Mouse (Mus musculus) neural tube, embryonic 11.5 days (tissue): ENCODE results near the gene Spaar. TPM values are rescaled to one million over a fixed set of nuclear protein-coding genes. Genes with fewer than 3 reads are reported as not detected.
"Not testable (repeated sequence)": the region's sequence is repeated elsewhere in the genome, so short reads cannot be mapped to it uniquely, and the experiment has no call there.

Source experiments
- ATAC-seq: fragments of 200-750 bp; cut with Nextera tagmentation; 2 replicates; pipeline ENCODE4 v1.8.0; 2017; ENCODE audit warnings: moderate number of reproducible peaks, mild to moderate bottlenecking, moderate TSS enrichment, moderate library complexity; ENCODE audit not compliant: insufficient read depth, low FRiP score, low TSS enrichment
- DNase-seq: peaks from one replicate; pipeline ENCODE4 v3.0.0-alpha.2; 2015; ENCODE audit warnings: low spot score
- H3K27ac ChIP-seq: fragments of 300-500 bp; sonication (generic); 2 replicates; pipeline ENCODE4 v1.5.1; 2014; ENCODE audit warnings: low read depth, mild to moderate bottlenecking, low read length
- H3K27me3 ChIP-seq: fragments of 300-500 bp; sonication (generic); 2 replicates; pipeline ENCODE4 v1.6.1; 2014; ENCODE audit warnings: mild to moderate bottlenecking, low read length, mixed read lengths; ENCODE audit not compliant: control insufficient read depth, insufficient read depth
- H3K36me3 ChIP-seq: fragments of 300-500 bp; sonication (generic); 2 replicates; pipeline ENCODE4 v1.6.1; 2014; ENCODE audit warnings: mild to moderate bottlenecking, low read length, moderate library complexity, mixed read lengths; ENCODE audit not compliant: control insufficient read depth, insufficient read depth
- H3K4me1 ChIP-seq: fragments of 300-500 bp; sonication (generic); 2 replicates; pipeline ENCODE4 v1.6.1; 2014; ENCODE audit warnings: low read length, mixed read lengths; ENCODE audit not compliant: control insufficient read depth, insufficient read depth
- H3K4me2 ChIP-seq: fragments of 300-500 bp; sonication (generic); 2 replicates; pipeline ENCODE4 v1.6.1; 2014; ENCODE audit warnings: low read depth, mild to moderate bottlenecking, moderate library complexity
- H3K4me3 ChIP-seq: fragments of 300-500 bp; sonication (generic); 2 replicates; pipeline ENCODE4 v1.5.1; 2014; ENCODE audit warnings: low read depth, low read length
- H3K9ac ChIP-seq: fragments of 300-500 bp; sonication (generic); 2 replicates; pipeline ENCODE4 v1.6.1; 2014; ENCODE audit warnings: mild to moderate bottlenecking, low read length
- H3K9me3 ChIP-seq: fragments of 300-500 bp; sonication (generic); 2 replicates; pipeline ENCODE4 v1.6.1; 2016; ENCODE audit warnings: low read length; ENCODE audit not compliant: control insufficient read depth
- WGBS: fragments of 180-500 bp; shearing (Covaris S2); extraction: QIAGEN DNeasy Blood & Tissue Kit; methylation state at CpG from one replicate; pipeline ENCODE4 v1.1.7; 2014; 5-methylcytosine and 5-hydroxymethylcytosine counted together
- polyA plus RNA-seq: library from polyadenylated mRNA; unstranded; fragments of >200 nt; fragmentation: Nextera tagmentation; extraction: Ambion mirVana; gene quantifications from 2 replicates; pipeline ENCODE4 v1.2.1, GENCODE M21; 2014

Gene Spaar
- polyA plus RNA-seq, 1 experiment from 2014 or later: not detected

- no peak overlapping the region for H3K27ac ChIP-seq
- H3K4me1 ChIP-seq: no peaks in the 10 kb centered on the region
- no peaks in the 10 kb centered on the region for H3K27me3 ChIP-seq
- no peaks in the 10 kb centered on the region for H3K9me3 ChIP-seq
- DNase-seq (no peak), ATAC-seq (no peak)
- no peak overlapping the region for H3K4me2 ChIP-seq
- H3K9ac ChIP-seq: no peak overlapping the region
- no peak overlapping the region for H3K4me3 ChIP-seq
- no peaks in the 10 kb centered on the region for H3K36me3 ChIP-seq
- 72% methylated on average over 2 of the region's 2 CpGs for WGBS
Observed at GRCm38 (mm10) chr4:43761336-43761735, 31.5 kb downstream of the Spaar start.

DNA sequence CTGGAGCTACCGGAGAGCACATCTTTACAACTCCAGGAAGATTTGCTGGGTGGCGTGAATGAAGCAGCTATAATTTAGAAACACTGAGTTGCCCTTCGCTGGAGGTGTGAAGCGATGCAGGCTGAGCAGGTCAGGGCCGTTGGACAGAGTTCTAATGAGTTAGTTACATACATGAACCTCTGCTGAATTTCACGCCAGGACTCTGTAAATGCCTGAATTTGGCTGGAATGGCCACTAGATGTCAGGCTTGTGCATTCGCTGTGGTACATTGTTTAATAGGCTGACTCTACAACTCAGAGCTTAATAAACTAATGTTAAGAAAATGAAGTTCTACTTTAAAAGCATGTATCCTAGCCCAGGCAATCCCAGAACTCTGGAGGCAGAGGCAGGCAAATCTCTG lies 33.6 kb downstream of the Spaar start:
- no peak overlapping the region for H3K9ac ChIP-seq

GRCm38 (mm10) chr4:43768341-43768740 lies 38.5 kb downstream of the Spaar start:
- no peak for ATAC-seq

More for the DNA sequence above, 33.6 kb downstream of the Spaar start:
- Histone ChIP-seq H3K36me3 (no peaks in the 10 kb centered on the region), H3K4me1 (no peaks in the 10 kb centered on the region), H3K9me3 (no peaks in the 10 kb centered on the region), H3K27me3 (no peaks in the 10 kb centered on the region), H3K27ac (no peak overlapping the region), H3K4me2 (no peak overlapping the region), H3K4me3 (no peak overlapping the region)
- 31% methylated on average over 7 of the region's 7 CpGs for WGBS
- ATAC-seq (no peak), DNase-seq (peak; percentile 59)

DNA sequence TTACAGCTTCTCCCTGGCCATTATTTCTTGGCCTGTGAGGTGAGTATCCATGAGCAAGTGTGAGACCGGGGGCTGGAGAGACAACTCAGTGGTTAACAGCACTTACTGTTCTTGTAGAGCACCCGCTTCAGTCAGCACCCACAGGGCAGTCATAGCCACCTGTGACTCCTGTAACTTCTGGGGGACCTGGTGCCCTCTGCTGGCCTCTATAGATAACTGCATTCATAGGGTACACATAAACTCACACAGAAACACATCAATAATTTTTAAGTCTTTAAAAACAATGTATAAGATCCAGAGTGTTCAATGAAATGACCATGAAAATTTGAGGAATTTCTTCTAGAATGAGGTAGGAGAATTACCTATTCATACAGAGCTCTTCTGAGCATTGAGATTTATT lies 39.5 kb downstream of the Spaar start:
- DNase-seq (no peak), ATAC-seq (no peak)
- Histone ChIP-seq H3K9ac (no peak overlapping the region), H3K36me3 (no peaks in the 10 kb centered on the region), H3K9me3 (no peaks in the 10 kb centered on the region), H3K4me2 (no peak overlapping the region), H3K27me3 (no peaks in the 10 kb centered on the region), H3K4me1 (no peaks in the 10 kb centered on the region), H3K27ac (no peak overlapping the region), H3K4me3 (no peak overlapping the region)
- WGBS: 89% methylated on average over 2 of the region's 2 CpGs

More at GRCm38 (mm10) chr4:43768341-43768740, 38.5 kb downstream of the Spaar start:
- DNase-seq: no peak
- Histone ChIP-seq H3K9ac (no peak overlapping the region), H3K4me2 (no peak overlapping the region), H3K27ac (no peak overlapping the region), H3K4me1 (no peaks in the 10 kb centered on the region), H3K9me3 (no peaks in the 10 kb centered on the region), H3K36me3 (no peaks in the 10 kb centered on the region), H3K27me3 (no peaks in the 10 kb centered on the region), H3K4me3 (no peak overlapping the region)
- WGBS: 87% methylated on average over 5 of the region's 5 CpGs

GRCm38 (mm10) chr4:43770909-43771308 lies 41.1 kb downstream of the Spaar start, which contains the start of gene Olfr159:
Gene Olfr159, minus strand, starts transcription at chr4:43771009.
- Histone ChIP-seq H3K4me3 (no peak within 1 kb of the TSS), H3K9ac (no peak within 1 kb of the TSS), H3K4me1 (no peaks in the 10 kb centered on the region), H3K9me3 (no peaks in the 10 kb centered on the region), H3K36me3 (no peaks in the 10 kb centered on the region), H3K4me2 (no peak within 1 kb of the TSS), H3K27ac (no peak within 1 kb of the TSS), H3K27me3 (no peaks in the 10 kb centered on the region)
- ATAC-seq (no peak), DNase-seq (no peak)
- WGBS: 85% methylated on average over 6 of the region's 6 CpGs

DNA sequence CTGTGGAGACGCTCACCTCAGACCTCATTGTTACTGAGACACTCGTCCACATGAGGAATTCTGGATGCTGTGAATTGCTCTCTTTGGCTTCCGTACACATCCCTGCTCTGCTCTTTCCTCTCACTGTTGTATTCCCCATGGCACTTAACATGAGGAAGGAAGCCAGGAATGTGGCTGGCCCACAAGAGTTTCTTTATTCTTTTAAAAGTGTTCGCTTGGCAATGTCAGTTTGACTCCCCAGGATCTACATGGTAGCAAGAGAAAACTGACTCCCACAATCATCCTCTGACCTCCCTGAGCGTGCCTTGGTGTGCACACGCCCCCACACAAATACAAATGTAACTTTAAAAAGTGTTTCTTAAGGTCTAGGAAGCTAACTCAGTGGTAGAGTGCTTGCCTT lies 41.8 kb downstream of the Spaar start:
- Histone ChIP-seq H3K4me3 (no peak overlapping the region), H3K9ac (no peak overlapping the region), H3K4me2 (no peak overlapping the region), H3K27ac (no peak overlapping the region), H3K9me3 (no peaks in the 10 kb centered on the region), H3K27me3 (no peaks in the 10 kb centered on the region), H3K4me1 (no peaks in the 10 kb centered on the region), H3K36me3 (no peaks in the 10 kb centered on the region)
- no peak for DNase-seq
- WGBS: 66% methylated on average over 6 of the region's 6 CpGs
- ATAC-seq: no peak

- ATAC-seq (no peak), DNase-seq (no peak)
- Histone ChIP-seq H3K4me3 (no peak overlapping the region), H3K9ac (no peak overlapping the region), H3K4me1 (no peaks in the 10 kb centered on the region), H3K27ac (no peak overlapping the region), H3K4me2 (no peak overlapping the region), H3K9me3 (no peaks in the 10 kb centered on the region), H3K36me3 (no peaks in the 10 kb centered on the region), H3K27me3 (no peaks in the 10 kb centered on the region)
- 76% methylated on average over 2 of the region's 2 CpGs for WGBS
Observed at GRCm38 (mm10) chr4:43772304-43772703, 42.5 kb downstream of the Spaar start.

DNA sequence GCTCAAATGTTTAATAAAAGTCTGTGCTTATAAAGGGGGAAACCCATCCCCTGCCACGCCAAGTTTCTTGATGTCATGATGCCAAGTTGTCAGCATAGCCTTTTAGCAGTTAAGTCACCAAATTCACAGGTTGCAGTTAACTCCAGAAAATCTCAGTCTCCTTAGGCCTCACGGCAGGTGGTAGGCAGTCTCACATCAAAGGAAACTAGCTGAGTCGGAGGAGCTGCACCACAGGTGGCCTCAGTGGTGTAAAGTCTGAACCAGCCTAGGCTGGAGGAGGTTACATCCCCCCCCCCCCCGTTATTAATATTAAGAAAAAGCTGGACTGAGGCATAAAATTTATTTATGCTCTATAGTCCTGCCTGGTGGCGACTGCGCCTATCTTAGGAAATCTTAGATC lies 65.5 kb downstream of the Spaar start:
- DNase-seq (no peak), ATAC-seq (no peak)
- Histone ChIP-seq H3K9me3 (no peaks in the 10 kb centered on the region), H3K4me1 (no peaks in the 10 kb centered on the region), H3K27ac (no peak overlapping the region), H3K27me3 (no peaks in the 10 kb centered on the region), H3K9ac (no peak overlapping the region), H3K4me3 (no peak overlapping the region), H3K36me3 (no peaks in the 10 kb centered on the region), H3K4me2 (no peak overlapping the region)
- WGBS: 73% methylated on average over 6 of the region's 6 CpGs

DNA sequence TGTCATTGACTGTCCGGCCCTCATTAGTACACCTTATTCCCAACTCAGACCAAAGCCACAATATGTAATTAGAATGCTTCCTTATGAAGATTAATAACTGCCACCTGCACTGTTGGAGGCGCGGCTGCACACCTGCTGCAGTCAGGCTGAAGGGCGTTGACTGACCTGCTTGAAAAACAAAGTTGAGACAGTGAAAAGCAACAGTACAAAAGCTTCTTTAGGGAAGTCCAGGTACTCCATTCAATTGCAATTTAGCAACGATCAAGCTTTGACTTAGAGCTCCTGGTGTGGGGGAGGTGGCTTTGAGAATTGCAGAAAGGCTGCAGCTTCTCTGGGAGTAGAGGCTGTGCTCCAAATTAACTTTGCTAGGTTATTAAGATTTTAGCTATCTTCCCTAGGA lies 66.0 kb downstream of the Spaar start:
- not testable (repeated sequence) for H3K4me3 ChIP-seq, H3K4me1 ChIP-seq, H3K27me3 ChIP-seq, DNase-seq, H3K9ac ChIP-seq, H3K27ac ChIP-seq, H3K9me3 ChIP-seq, H3K4me2 ChIP-seq, H3K36me3 ChIP-seq, ATAC-seq
- WGBS: 82% methylated on average over 5 of the region's 5 CpGs
